ENCODE assay signal across 28 mouse cellular contexts in genomic region chr10:109237026-109237425, GRCm38 (mm10).
DNase-seq lines count a peak whose midpoint lies in the region; ATAC-seq lines count a peak whose summit lies in the region.
"Had no signal": no experiment of that assay in that cellular context is flagged by ENCODE, and none has a peak within 500 bp of the region (broad histone marks: within the 10 kb centered on the region; RNA-seq: fewer than 3 reads in every experiment).

No protein-coding gene starts in this region.

- H3K4me1 ChIP-seq in limb, embryonic 10.5 days: no peaks in the 10 kb centered on the region
- H3K4me1 ChIP-seq: embryonic facial prominence, embryonic 10.5 days; embryonic facial prominence, embryonic 15.5 days; forebrain, embryonic 12.5 days; heart, embryonic 13.5 days; hindbrain, embryonic 15.5 days; kidney, embryonic 15.5 days; limb, embryonic 13.5 days; megakaryocyte, embryonic 14.5 days; midbrain, embryonic 12.5 days had no signal

- WGBS in limb, embryonic 10.5 days: 79% methylated on average over 7 of the region's 7 CpGs

- H3K4me3 ChIP-seq in limb, embryonic 10.5 days: no peak overlapping the region
- H3K4me3 ChIP-seq: embryonic facial prominence, embryonic 10.5 days; embryonic facial prominence, embryonic 15.5 days; forebrain, embryonic 12.5 days; gastrocnemius, adult 2 months; heart, adult 2 months; heart, embryonic 13.5 days; hindbrain, embryonic 15.5 days; kidney, embryonic 15.5 days; limb, embryonic 13.5 days; megakaryocyte, embryonic 14.5 days; midbrain, embryonic 12.5 days had no signal

- no peak overlapping the region for H3K27ac ChIP-seq in limb, embryonic 10.5 days
- H3K27ac ChIP-seq: embryonic facial prominence, embryonic 10.5 days; embryonic facial prominence, embryonic 15.5 days; forebrain, embryonic 12.5 days; gastrocnemius, adult 2 months; heart, adult 2 months; heart, embryonic 13.5 days; hindbrain, embryonic 15.5 days; kidney, embryonic 15.5 days; limb, embryonic 13.5 days; midbrain, embryonic 12.5 days had no signal

- H3K9me3 ChIP-seq in limb, embryonic 10.5 days (replicated peaks): no peaks in the 10 kb centered on the region
- H3K9me3 ChIP-seq: embryonic facial prominence, embryonic 10.5 days; embryonic facial prominence, embryonic 15.5 days; forebrain, embryonic 12.5 days; heart, embryonic 13.5 days; hindbrain, embryonic 15.5 days; kidney, embryonic 15.5 days; limb, embryonic 13.5 days; midbrain, embryonic 12.5 days had no signal

- H3K36me3 ChIP-seq in limb, embryonic 10.5 days: no peaks in the 10 kb centered on the region
- H3K36me3 ChIP-seq: embryonic facial prominence, embryonic 10.5 days; embryonic facial prominence, embryonic 15.5 days; forebrain, embryonic 12.5 days; G1E; heart, embryonic 13.5 days; hindbrain, embryonic 15.5 days; kidney, embryonic 15.5 days; limb, embryonic 13.5 days; midbrain, embryonic 12.5 days had no signal

- H3K27me3 ChIP-seq in limb, embryonic 10.5 days (ENCODE audit: low read depth, poor library complexity, severe bottlenecking): no peaks in the 10 kb centered on the region
- H3K27me3 ChIP-seq: embryonic facial prominence, embryonic 15.5 days; forebrain, embryonic 12.5 days; heart, embryonic 13.5 days; hindbrain, embryonic 15.5 days; kidney, embryonic 15.5 days; limb, embryonic 13.5 days; megakaryocyte, embryonic 14.5 days; midbrain, embryonic 12.5 days had no signal

- peak; percentile 67; the same call in 1 of the 2 replicates for ATAC-seq in frontal cortex, adult (ENCODE audit: low TSS enrichment)
- ATAC-seq: Patski had no signal

- DNase-seq in frontal cortex, postnatal 14 days (ENCODE audit: low spot score in 2 of 2): no peak
- peak; percentile 10 to 14 for DNase-seq in layer of hippocampus, adult 8-10 months (ENCODE audit: low spot score in 2 of 2)
- DNase-seq in layer of hippocampus, postnatal 14 days (ENCODE audit: low spot score in 2 of 2): no peak
- peak; percentile 57 for DNase-seq in brain, adult 2 months (ENCODE audit: low read depth, low spot score)
- peak; percentile 53 for DNase-seq in retina, embryonic 14.5 days (ENCODE audit: low spot score)
- DNase-seq in limb, embryonic 10.5 days (ENCODE audit: low spot score): no peak
- DNase-seq: adrenal gland, postnatal 36 days; cerebellum, adult 8-10 months; gastrocnemius, adult 2 months; gastrocnemius, postnatal 36 days; heart, adult 2 months; heart, postnatal 10 days; kidney, adult 18-20 months; kidney, postnatal 25 days; lung, postnatal 4 days; thymus, postnatal 4 days had no signal

Comparison
In these comparisons a context has a peak if more than half of its experiments do, and no peak if none do; other contexts are left out.
1. DNase-seq: peak in layer of hippocampus, adult 8-10 months (2 of 2), brain, adult 2 months (single experiment) and retina, embryonic 14.5 days (single experiment); none in frontal cortex, postnatal 14 days (0 of 2), layer of hippocampus, postnatal 14 days (0 of 2) and limb, embryonic 10.5 days (single experiment).